Mouse (Mus musculus) stomach, embryonic 15.5 days (tissue): ENCODE results near the gene Ctse. TPM values are rescaled to one million over a fixed set of nuclear protein-coding genes. Genes with fewer than 3 reads are reported as not detected.

Experiments used
- ATAC-seq: fragments of 200-750 bp; cut with Nextera tagmentation; 2 replicates; pipeline ENCODE4 v1.8.0; 2017; ENCODE audit warnings: low read depth, moderate number of reproducible peaks, moderate TSS enrichment; ENCODE audit not compliant: insufficient read depth, low FRiP score
- H3K27ac ChIP-seq: fragments of 300-500 bp; sonication (generic); 2 replicates; pipeline ENCODE4 v1.5.1; 2015; ENCODE audit warnings: mild to moderate bottlenecking, inconsistent platforms
- H3K27me3 ChIP-seq: fragments of 300-500 bp; sonication (generic); replicated peaks from 2 replicates; pipeline ENCODE4 v1.6.1; 2015; ENCODE audit warnings: inconsistent platforms
- H3K36me3 ChIP-seq: fragments of 300-500 bp; sonication (generic); 2 replicates; pipeline ENCODE4 v1.6.1; 2015; ENCODE audit warnings: inconsistent platforms
- H3K4me1 ChIP-seq: fragments of 300-500 bp; sonication (generic); 2 replicates; pipeline ENCODE4 v1.6.1; 2015; ENCODE audit warnings: inconsistent platforms
- H3K4me2 ChIP-seq: fragments of 300-500 bp; sonication (generic); 2 replicates; pipeline ENCODE4 v1.6.1; 2015; ENCODE audit warnings: mild to moderate bottlenecking, inconsistent platforms
- H3K4me3 ChIP-seq: fragments of 300-500 bp; sonication (generic); replicated peaks from 2 replicates; pipeline ENCODE4 v1.5.1; 2015; ENCODE audit warnings: inconsistent platforms
- H3K9ac ChIP-seq: fragments of 300-500 bp; sonication (generic); 2 replicates; pipeline ENCODE4 v1.6.1; 2015; ENCODE audit warnings: inconsistent platforms
- H3K9me3 ChIP-seq: fragments of 300-500 bp; sonication (generic); 2 replicates; pipeline ENCODE4 v1.6.1; 2016; ENCODE audit warnings: inconsistent platforms
- WGBS: fragments of 180-500 bp; shearing (Covaris S2); methylation state at CpG from one replicate; pipeline ENCODE4 v1.1.7; 2015; 5-methylcytosine and 5-hydroxymethylcytosine counted together
- polyA plus RNA-seq: library from polyadenylated mRNA; unstranded; fragments of >200 nt; fragmentation: Nextera tagmentation; extraction: Ambion mirVana; gene quantifications from 2 replicates; pipeline ENCODE4 v1.2.1, GENCODE M21; 2015

Ctse gene
- polyA plus RNA-seq = 57.8 and 66.8 TPM in 2 replicates

- H3K27ac ChIP-seq = no peak within 1 kb of the TSS
- WGBS = 53% methylated on average over 9 of the region's 9 CpGs
- H3K4me1 ChIP-seq = no peaks in the 10 kb centered on the region
- no peak within 1 kb of the TSS for H3K4me2 ChIP-seq
- H3K4me3 ChIP-seq = no peak within 1 kb of the TSS
- H3K9me3 ChIP-seq = no peaks in the 10 kb centered on the region
- H3K36me3 ChIP-seq = no peaks in the 10 kb centered on the region
- no peak within 1 kb of the TSS for H3K9ac ChIP-seq
- ATAC-seq = peak; percentile 90
- no peaks in the 10 kb centered on the region for H3K27me3 ChIP-seq
Measured at GRCm38 (mm10) chr1:131637791-131638540, at the start of gene Ctse. Gene Ctse (plus strand): TSS chr1:131638306.

GRCm38 (mm10) chr1:131598905-131599304 is 39.2 kb upstream of the Ctse start, which contains the start of gene Avpr1b:
Gene Avpr1b (plus strand): TSS chr1:131599239.
- Histone ChIP-seq H3K9ac (no peak within 1 kb of the TSS), H3K4me1 (no peaks in the 10 kb centered on the region), H3K36me3 (no peaks in the 10 kb centered on the region), H3K4me3 (no peak within 1 kb of the TSS), H3K27ac (no peak within 1 kb of the TSS), H3K9me3 (no peaks in the 10 kb centered on the region), H3K27me3 (peaks cover 7% of the 10 kb centered on the region; the same call in 1 of the 2 replicates), H3K4me2 (peak within 1 kb of the TSS; percentile 33; the same call in 1 of the 2 replicates)
- WGBS = 22% methylated on average over 12 of the region's 12 CpGs
- ATAC-seq = peak; percentile 10; the same call in 1 of the 2 replicates

GRCm38 (mm10) chr1:131600314-131600713 is 37.8 kb upstream of the Ctse start:
- H3K4me2 ChIP-seq = no peak overlapping the region
- no peak for ATAC-seq
- H3K9me3 ChIP-seq = no peaks in the 10 kb centered on the region
- H3K27me3 ChIP-seq = peaks cover 7% of the 10 kb centered on the region; the same call in 1 of the 2 replicates
- no peak overlapping the region for H3K27ac ChIP-seq
- WGBS = 37% methylated on average over 11 of the region's 11 CpGs
- H3K4me1 ChIP-seq = no peaks in the 10 kb centered on the region
- H3K4me3 ChIP-seq = no peak overlapping the region
- no peak overlapping the region for H3K9ac ChIP-seq
- no peaks in the 10 kb centered on the region for H3K36me3 ChIP-seq

- Histone ChIP-seq H3K9me3 (no peaks in the 10 kb centered on the region), H3K27me3 (no peaks in the 10 kb centered on the region), H3K4me3 (no peak overlapping the region), H3K4me2 (no peak overlapping the region), H3K4me1 (no peaks in the 10 kb centered on the region), H3K27ac (no peak overlapping the region), H3K36me3 (no peaks in the 10 kb centered on the region), H3K9ac (no peak overlapping the region)
- no peak for ATAC-seq
- 82% methylated on average over 2 of the region's 2 CpGs for WGBS
Measured at GRCm38 (mm10) chr1:131606719-131607118, 31.4 kb upstream of the Ctse start.

GRCm38 (mm10) chr1:131612556-131613155 is 25.4 kb upstream of the Ctse start:
- WGBS = 25% methylated on average over 4 of the region's 4 CpGs
- H3K27ac ChIP-seq = peak overlapping the region; percentile 65; the same call in 1 of the 2 replicates

GRCm38 (mm10) chr1:131613361-131614133 is 24.6 kb upstream of the Ctse start:
- no peaks in the 10 kb centered on the region for H3K9me3 ChIP-seq
- no peak overlapping the region for H3K9ac ChIP-seq
- H3K27me3 ChIP-seq = no peaks in the 10 kb centered on the region
- peak; percentile 93 for ATAC-seq
- 0 out of 2 replicates have a peak overlapping the region, but pooled peaks have one; percentile 17 for H3K4me2 ChIP-seq
- H3K4me3 ChIP-seq = no peak overlapping the region
- no peak overlapping the region for H3K27ac ChIP-seq
- no peaks in the 10 kb centered on the region for H3K36me3 ChIP-seq
- 70% methylated on average over 16 of the region's 16 CpGs for WGBS
- no peaks in the 10 kb centered on the region; the same call in 1 of the 2 replicates for H3K4me1 ChIP-seq

More at GRCm38 (mm10) chr1:131612556-131613155, 25.4 kb upstream of the Ctse start:
- Histone ChIP-seq H3K4me1 (no peaks in the 10 kb centered on the region; the same call in 1 of the 2 replicates), H3K9me3 (no peaks in the 10 kb centered on the region), H3K4me2 (no peak overlapping the region), H3K4me3 (no peak overlapping the region), H3K27me3 (no peaks in the 10 kb centered on the region), H3K9ac (no peak overlapping the region), H3K36me3 (no peaks in the 10 kb centered on the region)
- no peak for ATAC-seq

GRCm38 (mm10) chr1:131614641-131615040 is 23.5 kb upstream of the Ctse start:
- Histone ChIP-seq H3K4me2 (no peak overlapping the region), H3K4me3 (no peak overlapping the region), H3K36me3 (no peaks in the 10 kb centered on the region), H3K4me1 (no peaks in the 10 kb centered on the region; the same call in 1 of the 2 replicates), H3K9me3 (no peaks in the 10 kb centered on the region), H3K9ac (no peak overlapping the region), H3K27ac (no peak overlapping the region), H3K27me3 (no peaks in the 10 kb centered on the region)
- WGBS = 77% methylated on average over 6 of the region's 6 CpGs
- no peak for ATAC-seq

GRCm38 (mm10) chr1:131616131-131616530 is 22.0 kb upstream of the Ctse start:
- ATAC-seq = no peak
- Histone ChIP-seq H3K9me3 (no peaks in the 10 kb centered on the region), H3K27ac (no peak overlapping the region), H3K36me3 (no peaks in the 10 kb centered on the region), H3K4me1 (no peaks in the 10 kb centered on the region; the same call in 1 of the 2 replicates), H3K9ac (no peak overlapping the region), H3K4me2 (no peak overlapping the region), H3K27me3 (no peaks in the 10 kb centered on the region), H3K4me3 (no peak overlapping the region)
- WGBS = 86% methylated on average over 1 of the region's 1 CpGs

GRCm38 (mm10) chr1:131616546-131617220 is 21.4 kb upstream of the Ctse start:
- H3K36me3 ChIP-seq = no peaks in the 10 kb centered on the region
- no peak overlapping the region for H3K9ac ChIP-seq
- no peaks in the 10 kb centered on the region for H3K27me3 ChIP-seq
- H3K4me2 ChIP-seq = no peak overlapping the region
- WGBS = 53% methylated on average over 5 of the region's 5 CpGs
- no peak for ATAC-seq
- H3K9me3 ChIP-seq = no peaks in the 10 kb centered on the region
- no peaks in the 10 kb centered on the region; the same call in 1 of the 2 replicates for H3K4me1 ChIP-seq
- no peak overlapping the region for H3K27ac ChIP-seq
- H3K4me3 ChIP-seq = no peak overlapping the region

- ATAC-seq = no peak
- WGBS = 71% methylated on average over 1 of the region's 1 CpGs
Measured at GRCm38 (mm10) chr1:131618576-131618975, 19.5 kb upstream of the Ctse start.

GRCm38 (mm10) chr1:131619348-131619747 is 18.8 kb upstream of the Ctse start:
- H3K4me3 ChIP-seq = no peak overlapping the region
- H3K9ac ChIP-seq = no peak overlapping the region
- ATAC-seq = no peak
- H3K27me3 ChIP-seq = no peaks in the 10 kb centered on the region
- WGBS = 86% methylated on average over 7 of the region's 7 CpGs
- no peaks in the 10 kb centered on the region for H3K4me1 ChIP-seq
- no peak overlapping the region for H3K27ac ChIP-seq
- H3K9me3 ChIP-seq = no peaks in the 10 kb centered on the region
- no peak overlapping the region for H3K4me2 ChIP-seq
- no peaks in the 10 kb centered on the region for H3K36me3 ChIP-seq

More at GRCm38 (mm10) chr1:131618576-131618975, 19.5 kb upstream of the Ctse start:
- Histone ChIP-seq H3K4me1 (no peaks in the 10 kb centered on the region), H3K36me3 (no peaks in the 10 kb centered on the region), H3K9me3 (no peaks in the 10 kb centered on the region), H3K4me2 (no peak overlapping the region), H3K27me3 (no peaks in the 10 kb centered on the region), H3K9ac (no peak overlapping the region), H3K27ac (no peak overlapping the region), H3K4me3 (no peak overlapping the region)
